Mouse (Mus musculus) hindbrain, embryonic 11.5 days (tissue): ENCODE measurements around the gene Coq6. TPM values are rescaled to one million over a fixed set of nuclear protein-coding genes. Genes with fewer than 3 reads are reported as not detected.

Experiments
- ATAC-seq: fragments of 200-750 bp; cut with Nextera tagmentation; 2 replicates; pipeline ENCODE4 v1.8.0; 2017; ENCODE audit warnings: mild to moderate bottlenecking, moderate TSS enrichment, moderate library complexity; ENCODE audit not compliant: low FRiP score
- DNase-seq: peaks from one replicate; pipeline ENCODE4 v3.0.0-alpha.2; 2015; ENCODE audit warnings: low spot score
- H3K27ac ChIP-seq: fragments of 300-500 bp; sonication (generic); 2 replicates; pipeline ENCODE4 v1.5.1; 2014; ENCODE audit warnings: mild to moderate bottlenecking, low read depth, low read length
- H3K27me3 ChIP-seq: fragments of 300-500 bp; sonication (generic); 2 replicates; pipeline ENCODE4 v1.6.1; 2014; ENCODE audit warnings: mild to moderate bottlenecking, low read length, moderate library complexity, mixed read lengths; ENCODE audit not compliant: control insufficient read depth, insufficient read depth
- H3K36me3 ChIP-seq: fragments of 300-500 bp; sonication (generic); 2 replicates; pipeline ENCODE4 v1.6.1; 2014; ENCODE audit warnings: mild to moderate bottlenecking, low read length, moderate library complexity, mixed read lengths; ENCODE audit not compliant: control insufficient read depth, insufficient read depth
- H3K4me1 ChIP-seq: fragments of 300-500 bp; sonication (generic); replicated peaks from 2 replicates; pipeline ENCODE4 v1.6.1; 2014; ENCODE audit warnings: low read length, mixed read lengths; ENCODE audit not compliant: control insufficient read depth, insufficient read depth
- H3K4me2 ChIP-seq: fragments of 300-500 bp; sonication (generic); replicated peaks from 2 replicates; pipeline ENCODE4 v1.6.1; 2014; ENCODE audit warnings: mild to moderate bottlenecking, low read depth, low read length
- H3K4me3 ChIP-seq: fragments of 300-500 bp; sonication (generic); 2 replicates; pipeline ENCODE4 v1.5.1; 2014; ENCODE audit warnings: low read depth, low read length
- H3K9ac ChIP-seq: fragments of 300-500 bp; sonication (generic); 2 replicates; pipeline ENCODE4 v1.6.1; 2014; ENCODE audit warnings: low read depth, low read length
- H3K9me3 ChIP-seq: fragments of 300-500 bp; sonication (generic); 2 replicates; pipeline ENCODE4 v1.6.1; 2016; ENCODE audit warnings: low read length; ENCODE audit not compliant: control insufficient read depth
- WGBS: fragments of 180-500 bp; shearing (Covaris S2); extraction: QIAGEN DNeasy Blood & Tissue Kit; methylation state at CpG from one replicate; pipeline ENCODE4 v1.1.7; 2014; 5-methylcytosine and 5-hydroxymethylcytosine counted together
- polyA plus RNA-seq: library from polyadenylated mRNA; unstranded; fragments of >200 nt; fragmentation: Nextera tagmentation; extraction: Ambion mirVana; gene quantifications from 2 replicates; pipeline ENCODE4 v1.2.1, GENCODE M21; 2014

Gene Coq6
- polyA plus RNA-seq, 1 experiment from 2014 or later: 39.0 TPM

DNA sequence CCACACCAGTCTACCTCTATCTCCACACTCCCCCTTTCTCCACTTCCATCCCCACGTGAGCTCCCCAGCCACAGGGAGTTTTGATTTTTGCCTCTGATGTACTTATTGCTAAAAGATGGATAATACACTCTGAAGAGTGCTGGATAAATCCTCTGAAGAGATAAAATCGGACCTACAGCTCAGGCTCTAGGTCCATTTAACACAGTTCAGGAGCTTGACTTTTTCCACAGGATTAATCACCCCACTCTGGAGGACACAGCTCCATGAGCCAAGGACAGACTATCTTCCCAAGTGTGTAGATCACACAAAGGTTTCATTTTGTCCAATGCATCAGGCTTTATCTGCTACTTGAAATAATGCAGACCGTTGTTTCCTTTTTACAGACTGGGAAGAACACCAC is 38.6 kb downstream of the Coq6 start:
- no peak overlapping the region for H3K4me2 ChIP-seq
- H3K27ac ChIP-seq: no peak overlapping the region
- H3K9ac ChIP-seq: no peak overlapping the region
- no peak overlapping the region for H3K4me3 ChIP-seq
- WGBS: 86% methylated on average over 3 of the region's 3 CpGs
- no peaks in the 10 kb centered on the region for H3K9me3 ChIP-seq
- DNase-seq: no peak
- no peaks in the 10 kb centered on the region for H3K27me3 ChIP-seq
- no peaks in the 10 kb centered on the region for H3K4me1 ChIP-seq
- no peaks in the 10 kb centered on the region for H3K36me3 ChIP-seq
- ATAC-seq: no peak

DNA sequence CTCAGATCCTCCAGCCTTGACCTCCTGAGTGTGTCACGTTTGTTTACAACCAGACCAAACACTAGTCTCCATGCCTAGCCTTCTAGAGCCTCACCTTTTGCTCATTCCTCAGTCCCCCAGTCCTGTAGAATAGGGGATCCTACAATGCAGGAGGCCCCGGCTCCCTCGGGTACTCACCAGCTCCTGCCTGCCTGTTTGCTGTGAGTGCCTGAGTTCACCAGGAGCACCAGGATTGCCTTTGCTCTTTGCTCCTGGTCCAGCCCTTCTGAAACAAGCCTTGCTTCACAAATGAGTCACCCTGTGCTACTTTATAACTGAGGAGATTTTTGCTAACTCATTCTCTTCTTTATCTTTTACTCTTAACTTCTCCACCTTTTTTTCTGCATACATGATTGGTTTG is 39.2 kb downstream of the Coq6 start:
- no peaks in the 10 kb centered on the region for H3K4me1 ChIP-seq
- ATAC-seq: no peak
- DNase-seq: no peak
- no peaks in the 10 kb centered on the region for H3K36me3 ChIP-seq
- no peak overlapping the region for H3K27ac ChIP-seq
- H3K4me2 ChIP-seq: no peak overlapping the region
- no peak overlapping the region for H3K9ac ChIP-seq
- H3K9me3 ChIP-seq: no peaks in the 10 kb centered on the region
- no peak overlapping the region for H3K4me3 ChIP-seq
- H3K27me3 ChIP-seq: no peaks in the 10 kb centered on the region
- WGBS: 74% methylated on average over 3 of the region's 3 CpGs

GRCm38 (mm10) chr12:84402923-84403322 is 41.5 kb downstream of the Coq6 start:
- H3K9ac ChIP-seq: no peak overlapping the region
- no peak for DNase-seq
- no peaks in the 10 kb centered on the region for H3K4me1 ChIP-seq
- ATAC-seq: no peak
- 79% methylated on average over 9 of the region's 9 CpGs for whole genome bisulfite sequencing
- no peaks in the 10 kb centered on the region for H3K9me3 ChIP-seq
- H3K27ac ChIP-seq: no peak overlapping the region
- H3K36me3 ChIP-seq: no peaks in the 10 kb centered on the region
- no peaks in the 10 kb centered on the region for H3K27me3 ChIP-seq
- H3K4me2 ChIP-seq: no peak overlapping the region
- no peak overlapping the region for H3K4me3 ChIP-seq

GRCm38 (mm10) chr12:84404541-84404940 is 43.1 kb downstream of the Coq6 start:
- ATAC-seq (no peak), DNase-seq (peak; percentile 10)
- Histone ChIP-seq H3K9ac (no peak overlapping the region), H3K4me3 (no peak overlapping the region), H3K9me3 (no peaks in the 10 kb centered on the region), H3K27me3 (no peaks in the 10 kb centered on the region), H3K4me1 (no peaks in the 10 kb centered on the region), H3K36me3 (no peaks in the 10 kb centered on the region), H3K27ac (no peak overlapping the region), H3K4me2 (no peak overlapping the region)
- WGBS: 80% methylated on average over 6 of the region's 6 CpGs

DNA sequence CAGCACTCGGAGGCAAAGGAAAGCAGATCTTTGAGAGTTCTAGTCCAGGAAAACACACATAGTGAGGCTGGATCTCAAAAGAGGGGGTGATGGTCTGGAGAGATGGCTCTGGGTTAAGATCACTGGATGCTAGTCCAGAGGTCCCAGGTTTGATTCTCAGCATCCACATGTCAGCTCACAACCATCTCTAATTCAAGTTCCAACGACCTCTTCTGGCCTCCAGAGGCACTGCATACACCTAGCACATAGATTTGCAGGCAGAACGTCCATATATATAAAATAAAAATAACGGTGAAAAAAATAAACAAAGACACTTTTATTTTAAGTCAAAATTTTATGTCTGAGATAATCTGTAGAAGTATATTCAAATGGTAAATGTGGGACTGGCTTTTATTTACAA is 45.8 kb downstream of the Coq6 start:
- Histone ChIP-seq H3K9me3 (no peaks in the 10 kb centered on the region), H3K4me2 (no peak overlapping the region), H3K4me1 (no peaks in the 10 kb centered on the region), H3K27me3 (no peaks in the 10 kb centered on the region), H3K36me3 (no peaks in the 10 kb centered on the region), H3K27ac (no peak overlapping the region), H3K4me3 (no peak overlapping the region), H3K9ac (no peak overlapping the region)
- WGBS: 59% methylated on average over 4 of the region's 4 CpGs
- DNase-seq: no peak
- ATAC-seq: no peak

DNA sequence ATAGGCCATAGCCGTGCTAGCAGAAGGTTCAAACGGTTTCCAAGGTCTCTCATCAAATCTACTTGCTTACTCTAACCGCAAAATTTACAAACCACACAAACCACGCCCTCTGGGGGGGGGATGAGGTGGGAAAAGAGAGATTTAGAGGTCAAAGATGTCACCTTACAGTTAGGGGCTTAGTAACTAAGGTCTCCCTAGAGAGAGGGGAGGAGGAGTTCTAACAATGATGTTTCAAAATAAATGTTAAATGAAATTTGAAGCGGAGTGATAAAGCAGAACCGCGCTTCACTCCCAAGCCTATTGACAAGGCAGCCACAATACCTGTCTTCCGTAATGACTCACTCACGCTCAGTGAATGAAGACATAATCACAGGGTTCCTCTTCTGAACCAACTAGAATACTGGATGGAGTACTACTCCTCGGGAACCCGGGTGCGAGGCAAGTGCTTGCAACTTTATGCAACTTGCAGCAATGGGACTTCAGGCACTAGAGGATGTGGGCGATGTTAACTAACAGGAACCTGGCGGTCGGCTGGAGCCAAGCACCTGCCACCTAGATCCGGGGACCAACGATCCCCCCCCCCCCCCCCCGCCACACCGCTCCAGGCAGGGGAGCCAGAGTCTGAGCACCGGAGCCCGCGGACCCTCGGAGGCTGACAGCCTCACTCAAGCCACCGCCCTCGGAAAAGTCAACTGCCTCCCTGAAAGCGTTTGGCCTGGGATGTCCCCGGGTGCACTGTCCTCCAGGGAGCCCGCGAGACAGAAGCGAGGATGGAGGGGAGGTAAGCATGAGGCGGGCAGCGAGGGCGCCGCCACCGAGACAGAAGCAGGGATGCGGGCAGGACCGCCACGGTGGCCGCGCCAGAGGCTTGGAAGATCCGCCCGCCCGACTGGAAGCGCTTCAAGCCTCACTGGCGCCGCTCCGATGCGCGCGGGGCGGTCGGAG is 46.7 kb downstream of the Coq6 start:
- 3% methylated on average over 47 of the region's 52 CpGs for WGBS
- no peak for DNase-seq

DNA sequence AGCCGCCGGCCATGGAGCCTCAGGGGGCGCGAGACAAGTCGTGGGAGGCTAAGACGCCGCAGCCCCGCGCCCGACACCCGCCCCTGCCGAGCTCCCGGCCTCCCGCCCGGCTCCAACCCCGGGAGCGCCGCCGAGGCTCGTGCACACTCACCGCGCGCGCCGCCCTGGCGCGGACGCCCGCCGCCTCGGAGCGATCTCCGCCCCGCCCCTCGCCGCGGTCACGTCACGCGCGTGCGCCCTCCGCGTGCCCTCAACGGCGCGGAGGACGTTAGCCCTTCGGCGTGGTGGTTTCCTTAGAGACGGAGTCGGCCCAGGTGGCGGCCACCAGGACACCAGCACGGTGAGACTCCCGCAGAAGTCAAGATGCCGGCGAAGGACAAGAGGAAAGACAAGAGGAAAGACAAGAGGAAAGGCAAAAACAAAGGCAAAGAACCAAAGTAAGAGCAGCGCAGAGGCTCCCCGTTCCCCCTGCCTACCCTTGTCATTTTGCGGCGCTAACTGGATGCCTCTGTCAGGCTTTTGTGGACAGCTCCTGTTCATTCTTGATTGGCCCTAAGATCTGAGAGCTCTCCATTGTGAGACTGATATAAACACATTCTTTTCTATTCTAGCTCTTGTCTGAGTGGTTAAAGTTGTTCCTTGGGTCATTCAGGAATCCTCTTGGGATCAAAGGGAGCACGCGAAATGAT is 47.5 kb downstream of the Coq6 start, which contains the start of the genes Entpd5 and Bbof1:
TSS of gene Entpd5 (minus strand) at position 211 of the 689 bp plus-strand sequence.
TSS of gene Bbof1 (plus strand) at position 253 of the 689 bp plus-strand sequence.
- H3K36me3 ChIP-seq: no peaks in the 10 kb centered on the region
- 2% methylated on average over 48 of the region's 63 CpGs for WGBS
- H3K4me1 ChIP-seq: no peaks in the 10 kb centered on the region
- DNase-seq: peak; percentile 93
- H3K27me3 ChIP-seq: no peaks in the 10 kb centered on the region
- peak within 1 kb of the TSS; percentile 78 for H3K9ac ChIP-seq
- H3K27ac ChIP-seq: peak within 1 kb of the TSS; percentile 74
- H3K4me2 ChIP-seq: peak within 1 kb of the TSS; percentile 95
- no peaks in the 10 kb centered on the region for H3K9me3 ChIP-seq
- peak within 1 kb of the TSS; percentile 76 for H3K4me3 ChIP-seq
- peak; percentile 91 for ATAC-seq

More for the DNA sequence above, 46.7 kb downstream of the Coq6 start:
- Histone ChIP-seq H3K36me3 (no peaks in the 10 kb centered on the region), H3K4me2 (peak overlapping the region; percentile 95), H3K27ac (peak overlapping the region; percentile 74), H3K4me3 (peak overlapping the region; percentile 76), H3K9me3 (no peaks in the 10 kb centered on the region), H3K27me3 (no peaks in the 10 kb centered on the region), H3K4me1 (no peaks in the 10 kb centered on the region), H3K9ac (peak overlapping the region; percentile 78)
- peak; percentile 75 for ATAC-seq

DNA sequence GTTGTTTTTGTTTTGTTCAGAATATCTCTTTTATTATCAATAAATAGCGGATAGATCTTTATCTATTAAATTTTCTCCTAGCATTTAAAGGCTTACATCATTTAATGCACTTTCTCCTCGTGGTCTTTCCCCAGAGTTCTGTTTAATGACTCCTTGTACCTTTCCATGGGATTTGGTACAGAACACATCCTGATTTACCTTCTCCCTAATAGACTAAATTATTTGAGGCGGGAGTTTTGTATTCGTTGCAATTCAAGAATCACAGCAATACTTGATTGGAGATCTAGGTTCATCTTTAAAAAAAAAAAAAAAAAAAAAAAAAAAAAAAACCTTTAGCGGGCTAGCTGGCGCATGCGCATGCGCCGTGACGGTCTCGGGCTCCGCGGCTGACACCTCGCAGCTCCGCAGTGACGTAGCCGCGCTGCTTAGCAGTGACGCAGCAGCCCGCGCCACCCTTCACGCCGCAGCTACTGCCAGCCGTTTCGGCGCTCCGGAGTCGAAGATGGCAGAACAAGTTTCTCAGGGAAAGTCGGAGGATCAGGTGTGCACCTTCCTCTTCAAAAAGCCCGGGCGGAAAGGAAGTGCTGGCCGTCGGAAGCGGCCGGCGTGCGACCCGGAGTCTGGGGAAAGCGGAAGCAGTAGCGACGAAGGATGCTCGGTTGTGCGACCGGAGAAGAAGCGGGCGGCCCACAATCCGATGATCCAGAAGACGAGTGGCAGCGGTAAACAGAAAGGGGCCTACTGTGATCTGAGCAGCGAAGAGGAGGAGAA is 55.6 kb downstream of the Coq6 start, which contains the start of gene Rnf113a2:
TSS of gene Rnf113a2 (plus strand) at position 363 of the 771 bp plus-strand sequence.
- ATAC-seq (peak; percentile 78), DNase-seq (peak; percentile 92)
- Histone ChIP-seq H3K27ac (no peak within 1 kb of the TSS), H3K27me3 (no peaks in the 10 kb centered on the region), H3K4me3 (peak within 1 kb of the TSS; percentile 46), H3K4me1 (no peaks in the 10 kb centered on the region), H3K9ac (peak within 1 kb of the TSS; percentile 61), H3K36me3 (no peaks in the 10 kb centered on the region), H3K9me3 (no peaks in the 10 kb centered on the region), H3K4me2 (peak within 1 kb of the TSS; percentile 73)
- WGBS: 3% methylated on average over 50 of the region's 50 CpGs
